Mouse (Mus musculus): ENCODE results near the gene A430005L14Rik. TPM values are rescaled to one million over a fixed set of nuclear protein-coding genes. Genes with fewer than 3 reads are reported as not detected.
A peak's percentile ranks its signal among the peaks of the same experiment; 100 is the strongest.

Gene A430005L14Rik
- polyA plus RNA-seq, 1 experiment from 2014 or later = 116 TPM

DNA sequence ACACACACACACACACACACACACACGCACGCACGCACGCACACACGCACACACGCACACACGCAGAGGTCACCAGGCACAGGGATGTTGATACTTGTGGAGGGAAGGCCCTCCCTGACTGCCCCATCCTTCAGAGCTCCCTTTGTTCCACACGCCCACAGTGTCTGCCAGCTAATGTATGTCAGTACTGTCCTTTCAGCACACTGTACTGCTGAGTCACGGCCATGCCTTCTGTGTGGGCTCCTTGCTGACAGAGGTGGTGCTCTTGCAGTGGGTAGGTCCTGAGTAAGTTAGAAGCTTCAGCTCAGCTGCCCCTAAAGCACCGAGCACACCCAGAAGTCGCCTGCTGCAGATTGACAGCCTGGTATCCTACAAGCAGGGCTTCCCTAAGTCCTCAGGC, 23.4 kb downstream of the A430005L14Rik start:
- no peak overlapping the region for H3K4me3 ChIP-seq (ENCODE audit: low read depth, low read length)
- DNase-seq (ENCODE audit: low spot score) (no peak), ATAC-seq (replicated peaks; ENCODE audit: low FRiP score) (no peak)
- H3K4me2 ChIP-seq (ENCODE audit: low read depth, low read length, severe bottlenecking) = no peak overlapping the region
- no peaks in the 10 kb centered on the region for H3K9me3 ChIP-seq (ENCODE audit: control insufficient read depth, low read length)
- H3K27ac ChIP-seq (ENCODE audit: low read depth, low read length) = no peak overlapping the region
- H3K9ac ChIP-seq (ENCODE audit: low read length) = no peak overlapping the region
- peaks cover 2% of the 10 kb centered on the region; the same call in 1 of the 2 replicates for H3K4me1 ChIP-seq (replicated peaks; ENCODE audit: control insufficient read depth, insufficient read depth, low read length)
- 95% methylated on average over 11 of the region's 11 CpGs for WGBS
- H3K36me3 ChIP-seq (ENCODE audit: control insufficient read depth, insufficient read depth, low read length) = peaks cover 11% of the 10 kb centered on the region
- H3K27me3 ChIP-seq (ENCODE audit: control insufficient read depth, insufficient read depth, low read length) = no peaks in the 10 kb centered on the region

GRCm38 (mm10) chr4:153992715-153993114, 35.7 kb downstream of the A430005L14Rik start:
- H3K9me3 ChIP-seq (ENCODE audit: control insufficient read depth, low read length) = no peaks in the 10 kb centered on the region
- no peak overlapping the region for H3K4me2 ChIP-seq (ENCODE audit: low read depth, low read length, severe bottlenecking)
- WGBS = 94% methylated on average over 10 of the region's 10 CpGs
- H3K4me1 ChIP-seq (replicated peaks; ENCODE audit: control insufficient read depth, insufficient read depth, low read length) = no peaks in the 10 kb centered on the region
- H3K27me3 ChIP-seq (ENCODE audit: control insufficient read depth, insufficient read depth, low read length) = no peaks in the 10 kb centered on the region
- DNase-seq (ENCODE audit: low spot score) = no peak
- no peak overlapping the region for H3K4me3 ChIP-seq (ENCODE audit: low read depth, low read length)
- ATAC-seq (replicated peaks; ENCODE audit: low FRiP score) = no peak
- H3K36me3 ChIP-seq (ENCODE audit: control insufficient read depth, insufficient read depth, low read length) = peaks cover 10% of the 10 kb centered on the region
- H3K9ac ChIP-seq (ENCODE audit: low read length) = no peak overlapping the region
- H3K27ac ChIP-seq (ENCODE audit: low read depth, low read length) = no peak overlapping the region

DNA sequence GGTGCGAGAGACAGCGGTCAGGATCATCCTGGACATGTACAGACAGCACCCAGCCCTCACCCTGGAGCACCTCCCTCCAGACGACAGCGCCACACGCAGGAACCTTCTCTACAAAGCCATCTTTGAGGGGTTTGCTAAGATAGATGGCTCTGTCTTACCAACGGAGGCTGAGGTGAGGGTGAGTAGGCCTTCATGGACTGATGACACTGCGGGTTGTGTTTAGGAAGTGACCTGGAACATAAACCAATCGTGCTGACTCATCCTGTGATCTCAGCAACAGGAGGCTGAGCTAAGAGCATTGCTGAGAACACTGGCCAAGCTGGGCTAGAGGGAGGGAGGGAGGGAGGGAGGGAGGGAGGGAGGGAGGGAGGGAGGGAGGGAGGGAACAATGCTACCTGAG, 36.5 kb downstream of the A430005L14Rik start:
- no peak overlapping the region for H3K9ac ChIP-seq (ENCODE audit: low read length)

DNA sequence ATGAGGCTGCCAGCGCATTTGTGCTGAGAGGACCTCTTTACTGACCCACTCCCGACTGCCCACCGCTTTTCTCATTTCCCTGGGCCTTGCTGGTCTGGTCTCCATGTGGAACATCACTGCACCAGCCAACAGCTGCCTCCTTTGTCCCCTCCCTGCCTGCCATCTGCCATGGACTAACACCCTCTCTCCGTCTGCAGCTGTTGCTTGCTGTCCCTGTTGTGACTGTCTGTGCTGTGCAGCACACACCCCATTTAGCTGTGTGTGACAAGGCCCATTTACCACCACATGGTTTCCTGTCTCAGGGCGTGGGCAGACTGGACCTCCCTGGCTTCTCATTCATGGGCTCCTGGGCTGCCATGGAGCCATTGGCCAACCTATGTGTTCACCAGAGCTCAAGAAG, 48.5 kb downstream of the A430005L14Rik start:
- WGBS = 80% methylated on average over 5 of the region's 5 CpGs
- no peak overlapping the region for H3K27ac ChIP-seq (ENCODE audit: low read depth, low read length)

More for the DNA sequence above, 36.5 kb downstream of the A430005L14Rik start:
- H3K9me3 ChIP-seq (ENCODE audit: control insufficient read depth, low read length) = no peaks in the 10 kb centered on the region
- H3K4me2 ChIP-seq (ENCODE audit: low read depth, low read length, severe bottlenecking) = no peak overlapping the region
- ATAC-seq (replicated peaks; ENCODE audit: low FRiP score) (no peak), DNase-seq (ENCODE audit: low spot score) (no peak)
- no peaks in the 10 kb centered on the region for H3K27me3 ChIP-seq (ENCODE audit: control insufficient read depth, insufficient read depth, low read length)
- no peak overlapping the region for H3K4me3 ChIP-seq (ENCODE audit: low read depth, low read length)
- 89% methylated on average over 8 of the region's 8 CpGs for WGBS
- no peak overlapping the region for H3K27ac ChIP-seq (ENCODE audit: low read depth, low read length)
- no peaks in the 10 kb centered on the region for H3K4me1 ChIP-seq (replicated peaks; ENCODE audit: control insufficient read depth, insufficient read depth, low read length)
- peaks cover 7% of the 10 kb centered on the region for H3K36me3 ChIP-seq (ENCODE audit: control insufficient read depth, insufficient read depth, low read length)

DNA sequence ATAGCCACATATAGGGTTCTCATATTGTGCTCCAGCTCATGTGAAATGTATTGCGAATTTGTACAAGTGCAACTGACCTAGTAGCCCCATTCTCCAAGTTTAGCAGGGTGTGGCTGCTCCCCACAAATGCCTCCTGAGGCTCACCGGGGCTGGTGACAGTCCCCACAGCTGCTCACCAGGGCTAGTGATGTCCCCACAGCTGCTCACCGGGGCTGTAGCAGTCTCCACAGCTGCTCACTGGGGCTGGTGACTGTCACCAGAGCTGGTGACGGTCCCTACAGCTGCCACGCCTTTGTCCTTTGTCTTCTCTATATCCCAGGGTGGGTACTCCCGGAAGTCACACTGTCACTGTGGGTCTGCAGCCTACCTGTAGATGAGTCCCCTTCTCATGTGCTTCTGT, 49.2 kb downstream of the A430005L14Rik start:
- H3K36me3 ChIP-seq (ENCODE audit: control insufficient read depth, insufficient read depth, low read length) = no peaks in the 10 kb centered on the region
- ATAC-seq (replicated peaks; ENCODE audit: low FRiP score) (no peak), DNase-seq (ENCODE audit: low spot score) (no peak)
- no peak overlapping the region for H3K4me3 ChIP-seq (ENCODE audit: low read depth, low read length)
- no peaks in the 10 kb centered on the region for H3K4me1 ChIP-seq (replicated peaks; ENCODE audit: control insufficient read depth, insufficient read depth, low read length)
- no peak overlapping the region for H3K4me2 ChIP-seq (ENCODE audit: low read depth, low read length, severe bottlenecking)
- H3K27ac ChIP-seq (ENCODE audit: low read depth, low read length) = no peak overlapping the region
- H3K9me3 ChIP-seq (ENCODE audit: control insufficient read depth, low read length) = no peaks in the 10 kb centered on the region
- 82% methylated on average over 6 of the region's 6 CpGs for WGBS
- H3K9ac ChIP-seq (ENCODE audit: low read length) = no peak overlapping the region
- H3K27me3 ChIP-seq (ENCODE audit: control insufficient read depth, insufficient read depth, low read length) = no peaks in the 10 kb centered on the region

More for the DNA sequence above, 48.5 kb downstream of the A430005L14Rik start:
- Histone ChIP-seq H3K4me1 (replicated peaks; ENCODE audit: control insufficient read depth, insufficient read depth, low read length) (no peaks in the 10 kb centered on the region), H3K9me3 (ENCODE audit: control insufficient read depth, low read length) (no peaks in the 10 kb centered on the region), H3K36me3 (ENCODE audit: control insufficient read depth, insufficient read depth, low read length) (no peaks in the 10 kb centered on the region), H3K9ac (ENCODE audit: low read length) (no peak overlapping the region), H3K27me3 (ENCODE audit: control insufficient read depth, insufficient read depth, low read length) (no peaks in the 10 kb centered on the region), H3K4me2 (ENCODE audit: low read depth, low read length, severe bottlenecking) (no peak overlapping the region), H3K4me3 (ENCODE audit: low read depth, low read length) (no peak overlapping the region)
- no peak for DNase-seq (ENCODE audit: low spot score)
- ATAC-seq (replicated peaks; ENCODE audit: low FRiP score) = no peak

- DNase-seq (ENCODE audit: low spot score) (no peak), ATAC-seq (replicated peaks; ENCODE audit: low FRiP score) (no peak)
- peaks cover 5% of the 10 kb centered on the region; the same call in 1 of the 2 replicates for H3K4me1 ChIP-seq (replicated peaks; ENCODE audit: control insufficient read depth, insufficient read depth, low read length)
- H3K4me3 ChIP-seq (ENCODE audit: low read depth, low read length) = no peak overlapping the region
- H3K4me2 ChIP-seq (ENCODE audit: low read depth, low read length, severe bottlenecking) = no peak overlapping the region
- H3K27ac ChIP-seq (ENCODE audit: low read depth, low read length) = no peak overlapping the region
- no peak overlapping the region for H3K9ac ChIP-seq (ENCODE audit: low read length)
- no peaks in the 10 kb centered on the region for H3K27me3 ChIP-seq (ENCODE audit: control insufficient read depth, insufficient read depth, low read length)
- no peaks in the 10 kb centered on the region for H3K9me3 ChIP-seq (ENCODE audit: control insufficient read depth, low read length)
- 83% methylated on average over 4 of the region's 4 CpGs for WGBS
- H3K36me3 ChIP-seq (ENCODE audit: control insufficient read depth, insufficient read depth, low read length) = no peaks in the 10 kb centered on the region
Measured at GRCm38 (mm10) chr4:154007759-154008158, 50.7 kb downstream of the A430005L14Rik start.

- Histone ChIP-seq H3K9me3 (ENCODE audit: control insufficient read depth, low read length) (no peaks in the 10 kb centered on the region), H3K27ac (ENCODE audit: low read depth, low read length) (no peak overlapping the region), H3K4me1 (replicated peaks; ENCODE audit: control insufficient read depth, insufficient read depth, low read length) (peaks cover 10% of the 10 kb centered on the region; the same call in 1 of the 2 replicates), H3K27me3 (ENCODE audit: control insufficient read depth, insufficient read depth, low read length) (no peaks in the 10 kb centered on the region), H3K9ac (ENCODE audit: low read length) (peak overlapping the region; percentile 87), H3K36me3 (ENCODE audit: control insufficient read depth, insufficient read depth, low read length) (no peaks in the 10 kb centered on the region; the same call in 1 of the 2 replicates), H3K4me3 (ENCODE audit: low read depth, low read length) (peak overlapping the region; percentile 100), H3K4me2 (ENCODE audit: low read depth, low read length, severe bottlenecking) (peak overlapping the region; percentile 98)
- 28% methylated on average over 13 of the region's 13 CpGs for WGBS
- ATAC-seq (replicated peaks; ENCODE audit: low FRiP score) (peak; percentile 22), DNase-seq (ENCODE audit: low spot score) (no peak)
Measured at GRCm38 (mm10) chr4:154010907-154011645, 54.0 kb downstream of the A430005L14Rik start.
